Mouse (Mus musculus) bone marrow, adult 2 months (tissue): ENCODE measurements around the gene Tmem185a. TPM values are rescaled to one million over a fixed set of nuclear protein-coding genes. Genes with fewer than 3 reads are reported as not detected.

Experiments
- polyA plus RNA-seq: library from polyadenylated mRNA; stranded (reverse); fragments of >200 nt; gene quantifications from 2 replicates; pipeline ENCODE4 v1.2.4, GENCODE M21; 2011; ENCODE audit warnings: low replicate concordance; ENCODE audit not compliant: missing spikeins, insufficient read depth, insufficient read length

The Tmem185a gene
- polyA plus RNA-seq, 1 experiment = 9.9 TPM

Other genes with a start within 250 kb of the Tmem185a start
- gene Ids, start 112.1 kb downstream of the Tmem185a start, polyA plus RNA-seq = 3.3 and 5.8 TPM in 2 replicates
- gene 1110012L19Rik, start 91.3 kb downstream of the Tmem185a start, polyA plus RNA-seq = 9.0 and 9.3 TPM in 2 replicates